Mouse (Mus musculus) small intestine, adult 10 weeks (tissue): ENCODE data around the gene Cyb5b. TPM values are rescaled to one million over a fixed set of nuclear protein-coding genes. Genes with fewer than 3 reads are reported as not detected.

ENCODE experiments used
- polyA plus RNA-seq: library from polyadenylated mRNA; stranded (reverse); fragments of 350-450 nt; fragmentation: Illumina TruSeq; extraction: RNeasy Lipid Tissue Mini Kit (QIAGEN cat#74804); gene quantifications from one replicate; pipeline ENCODE4 v1.2.3, GENCODE M21; 2014; ENCODE audit warnings: low replicate concordance

The Cyb5b gene
- 701 TPM for polyA plus RNA-seq

GRCm38 (mm10) chr8:107150404-107151157, at the start of gene Cyb5b:
Gene Cyb5b, plus strand, starts transcription at chr8:107150640.

Other genes with a start within 250 kb of the Cyb5b start
- gene Sntb2, start 214.9 kb upstream of the Cyb5b start, polyA plus RNA-seq, result 8.1 TPM
- 20.2 TPM for gene Vps4a, start 119.4 kb upstream of the Cyb5b start, polyA plus RNA-seq
- gene Pdf, start 102.0 kb upstream of the Cyb5b start, polyA plus RNA-seq, result 35.7 TPM
- gene Cog8, start 94.0 kb upstream of the Cyb5b start, polyA plus RNA-seq, result 12.4 TPM
- gene Nip7, start 93.8 kb upstream of the Cyb5b start, polyA plus RNA-seq, result 6.6 TPM
- gene Tmed6, start 85.0 kb upstream of the Cyb5b start, polyA plus RNA-seq, result 18.9 TPM
- gene Terf2, start 54.1 kb upstream of the Cyb5b start, polyA plus RNA-seq, result 19.6 TPM
- 77.4 TPM for gene Nfat5, start 142.8 kb downstream of the Cyb5b start, polyA plus RNA-seq